Mouse (Mus musculus) thymus, adult 2 months (tissue): ENCODE results near the gene Plcb1.

Source experiments
- CTCF ChIP-seq: fragments of 200-500 bp; IDR thresholded peaks from 2 replicates; pipeline ENCODE4 v1.5.1; 2012; ENCODE audit warnings: mild to moderate bottlenecking, control low read depth, low read length, moderate library complexity, borderline replicate concordance; ENCODE audit not compliant: control insufficient read depth, poor library complexity, insufficient read depth; ENCODE audit errors: extremely low read depth
- POLR2A ChIP-seq: fragments of 200-500 bp; IDR thresholded peaks from 2 replicates; pipeline ENCODE4 v1.6.1; 2012; ENCODE audit warnings: mild to moderate bottlenecking, low read length, control low read depth, moderate library complexity; ENCODE audit not compliant: control insufficient read depth, poor library complexity, insufficient read depth; ENCODE audit errors: extremely low read depth

- TF ChIP-seq CTCF, result no peak
- no peak for TF ChIP-seq POLR2A
Measured at GRCm38 (mm10) chr2:134937666-134938065, 151.8 kb downstream of the Plcb1 start.
